Mouse (Mus musculus) lung, embryonic 16.5 days (tissue): ENCODE results near the gene Fcrla. TPM values are rescaled to one million over a fixed set of nuclear protein-coding genes. Genes with fewer than 3 reads are reported as not detected.
A peak's percentile ranks its signal among the peaks of the same experiment; 100 is the strongest.

ENCODE experiments used
- ATAC-seq: fragments of 200-750 bp; cut with Nextera tagmentation; 2 replicates; pipeline ENCODE4 v1.8.0; 2017; ENCODE audit warnings: low read depth, mild to moderate bottlenecking, moderate library complexity
- H3K27ac ChIP-seq: fragments of 300-500 bp; sonication (generic); 2 replicates; pipeline ENCODE4 v1.5.1; 2014; ENCODE audit warnings: mild to moderate bottlenecking, control low read depth, low read length
- H3K27me3 ChIP-seq: fragments of 300-500 bp; sonication (generic); 2 replicates; pipeline ENCODE4 v1.6.1; 2014; ENCODE audit warnings: low read depth, low read length, mixed read lengths; ENCODE audit not compliant: control insufficient read depth, insufficient read depth
- H3K36me3 ChIP-seq: fragments of 300-500 bp; sonication (generic); 2 replicates; pipeline ENCODE4 v1.6.1; 2014; ENCODE audit warnings: low read length; ENCODE audit not compliant: control insufficient read depth, insufficient read depth
- H3K4me1 ChIP-seq: fragments of 300-500 bp; sonication (generic); replicated peaks from 2 replicates; pipeline ENCODE4 v1.6.1; 2014; ENCODE audit warnings: low read length, mixed read lengths; ENCODE audit not compliant: control insufficient read depth, insufficient read depth
- H3K4me2 ChIP-seq: fragments of 300-500 bp; sonication (generic); 2 replicates; pipeline ENCODE4 v1.6.1; 2014; ENCODE audit warnings: low read depth, low read length, control low read depth
- H3K4me3 ChIP-seq: fragments of 300-500 bp; sonication (generic); 2 replicates; pipeline ENCODE4 v1.5.1; 2014; ENCODE audit warnings: mild to moderate bottlenecking, low read length, control low read depth
- H3K9ac ChIP-seq: fragments of 300-500 bp; sonication (generic); 2 replicates; pipeline ENCODE4 v1.6.1; 2014; ENCODE audit warnings: low read length, control low read depth
- H3K9me3 ChIP-seq: fragments of 300-500 bp; sonication (generic); 2 replicates; pipeline ENCODE4 v1.6.1; 2016; ENCODE audit warnings: low read length; ENCODE audit not compliant: control insufficient read depth
- whole genome bisulfite sequencing: fragments of 180-500 bp; shearing (Covaris S2); extraction: QIAGEN DNeasy Blood & Tissue Kit; methylation state at CpG from one replicate; pipeline ENCODE4 v1.1.7; 2014; 5-methylcytosine and 5-hydroxymethylcytosine counted together
- polyA plus RNA-seq: library from polyadenylated mRNA; unstranded; fragments of >200 nt; fragmentation: Nextera tagmentation; extraction: Ambion mirVana; gene quantifications from 2 replicates; pipeline ENCODE4 v1.2.1, GENCODE M21; 2015

Fcrla gene
- polyA plus RNA-seq, 1 experiment from 2014 or later, result not detected

GRCm38 (mm10) chr1:170884390-170884789 is 43.0 kb downstream of the Fcrla start:
- no peak for ATAC-seq
- 8% methylated on average over 8 of the region's 8 CpGs for WGBS
- Histone ChIP-seq H3K9ac (peak overlapping the region; percentile 96), H3K4me2 (peak overlapping the region; percentile 92), H3K9me3 (no peaks in the 10 kb centered on the region), H3K27ac (no peak overlapping the region), H3K27me3 (no peaks in the 10 kb centered on the region), H3K36me3 (peaks cover 8% of the 10 kb centered on the region; the same call in 1 of the 2 replicates), H3K4me1 (peaks cover 6% of the 10 kb centered on the region), H3K4me3 (peak overlapping the region; percentile 98)

GRCm38 (mm10) chr1:170882915-170883485 is 44.4 kb downstream of the Fcrla start:
- no peak overlapping the region for H3K4me2 ChIP-seq
- H3K4me3 ChIP-seq, result no peak overlapping the region
- H3K9me3 ChIP-seq, result no peaks in the 10 kb centered on the region
- H3K27me3 ChIP-seq, result no peaks in the 10 kb centered on the region
- no peak for ATAC-seq
- WGBS, result 67% methylated on average over 5 of the region's 5 CpGs
- H3K27ac ChIP-seq, result no peak overlapping the region
- H3K9ac ChIP-seq, result no peak overlapping the region
- peaks cover 6% of the 10 kb centered on the region for H3K4me1 ChIP-seq
- H3K36me3 ChIP-seq, result peaks cover 11% of the 10 kb centered on the region; the same call in 1 of the 2 replicates

DNA sequence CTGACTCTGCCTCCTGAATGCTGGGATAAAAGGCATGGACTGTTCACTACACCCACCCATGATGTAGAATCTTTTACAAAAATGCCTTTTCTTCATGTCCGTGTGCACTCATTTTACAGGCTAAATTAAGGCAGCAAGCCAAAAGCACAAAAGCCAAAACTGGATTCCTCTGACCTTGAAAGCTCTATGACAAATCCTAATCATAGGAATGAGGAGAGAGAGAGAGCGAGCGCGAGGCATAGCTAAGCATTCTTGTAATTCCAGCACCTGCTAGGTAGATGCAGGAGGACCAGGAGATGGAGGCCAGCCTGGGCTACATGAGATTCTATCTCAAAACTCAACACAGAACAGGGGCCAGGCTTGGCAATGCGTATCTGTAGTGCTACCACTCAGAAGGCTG is 50.5 kb downstream of the Fcrla start:
- Histone ChIP-seq H3K4me3 (no peak overlapping the region), H3K4me2 (no peak overlapping the region), H3K9ac (no peak overlapping the region), H3K36me3 (peaks cover 25% of the 10 kb centered on the region; the same call in 1 of the 2 replicates), H3K27me3 (no peaks in the 10 kb centered on the region), H3K4me1 (no peaks in the 10 kb centered on the region), H3K9me3 (no peaks in the 10 kb centered on the region), H3K27ac (no peak overlapping the region)
- WGBS, result 86% methylated on average over 5 of the region's 5 CpGs
- ATAC-seq, result no peak

DNA sequence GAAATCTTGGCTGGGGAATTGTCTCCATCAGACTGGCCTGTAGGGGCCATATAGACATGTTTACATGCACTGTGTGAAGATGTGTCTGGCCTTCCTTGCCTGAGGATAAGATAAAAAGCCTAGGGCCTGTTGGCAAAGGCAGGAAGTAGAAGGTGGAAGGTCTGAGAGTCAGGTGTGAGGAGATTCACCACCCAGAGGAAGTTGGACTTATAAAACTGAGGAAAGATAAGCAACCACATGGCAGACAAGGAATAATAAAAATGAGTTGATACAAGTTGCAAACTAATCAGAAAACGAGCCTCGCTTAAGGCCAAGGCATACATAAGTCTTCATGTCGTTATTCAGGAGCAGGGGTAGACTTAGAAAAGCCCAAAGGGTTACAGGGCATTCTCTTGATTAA is 51.7 kb downstream of the Fcrla start:
- Histone ChIP-seq H3K27me3 (no peaks in the 10 kb centered on the region), H3K36me3 (peaks cover 23% of the 10 kb centered on the region; the same call in 1 of the 2 replicates), H3K4me2 (no peak overlapping the region), H3K27ac (no peak overlapping the region), H3K4me3 (no peak overlapping the region), H3K4me1 (no peaks in the 10 kb centered on the region), H3K9me3 (no peaks in the 10 kb centered on the region), H3K9ac (no peak overlapping the region)
- WGBS, result 77% methylated on average over 3 of the region's 3 CpGs
- ATAC-seq, result no peak

- ATAC-seq, result no peak
- Histone ChIP-seq H3K4me1 (peaks cover 3% of the 10 kb centered on the region; the same call in 1 of the 2 replicates), H3K36me3 (peaks cover 14% of the 10 kb centered on the region; the same call in 1 of the 2 replicates), H3K4me3 (no peak overlapping the region), H3K27ac (no peak overlapping the region), H3K9me3 (no peaks in the 10 kb centered on the region), H3K9ac (no peak overlapping the region), H3K4me2 (no peak overlapping the region), H3K27me3 (no peaks in the 10 kb centered on the region)
- WGBS, result 90% methylated on average over 2 of the region's 2 CpGs
These were observed 55.4 kb downstream of the Fcrla start for GRCm38 (mm10) chr1:170871961-170872360.

DNA sequence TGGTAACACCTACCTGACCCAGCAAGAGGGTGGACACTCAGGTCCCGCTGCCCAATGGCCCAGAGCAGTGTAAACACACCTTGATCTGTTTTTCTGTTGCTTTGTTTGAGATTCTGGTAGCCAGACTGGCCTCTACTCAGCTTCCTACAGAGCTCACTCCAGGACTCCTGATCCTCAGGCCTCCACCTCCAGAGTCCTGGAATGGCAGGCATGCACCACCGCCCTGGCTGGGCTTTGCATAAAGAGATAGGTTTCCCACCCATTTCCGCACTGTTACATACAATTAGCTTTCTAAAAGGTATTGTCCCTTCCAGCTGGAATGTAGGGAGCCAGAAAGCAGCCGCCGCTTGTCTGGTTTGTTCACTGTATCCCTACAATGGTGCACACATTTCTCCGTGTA is 56.0 kb downstream of the Fcrla start:
- H3K4me2 ChIP-seq, result no peak overlapping the region

GRCm38 (mm10) chr1:170868905-170869283 is 58.5 kb downstream of the Fcrla start:
- 15% methylated on average over 14 of the region's 14 CpGs for WGBS
- ATAC-seq, result no peak; the same call in 1 of the 2 replicates

More for the DNA sequence above, 56.0 kb downstream of the Fcrla start:
- no peaks in the 10 kb centered on the region for H3K27me3 ChIP-seq
- peaks cover 11% of the 10 kb centered on the region; the same call in 1 of the 2 replicates for H3K36me3 ChIP-seq
- no peak overlapping the region for H3K27ac ChIP-seq
- no peaks in the 10 kb centered on the region for H3K9me3 ChIP-seq
- 86% methylated on average over 6 of the region's 6 CpGs for WGBS
- no peak overlapping the region for H3K9ac ChIP-seq
- ATAC-seq, result no peak
- H3K4me1 ChIP-seq, result peaks cover 7% of the 10 kb centered on the region; the same call in 1 of the 2 replicates
- H3K4me3 ChIP-seq, result no peak overlapping the region

GRCm38 (mm10) chr1:170868107-170868904 is 59.1 kb downstream of the Fcrla start:
- peak; percentile 89 for ATAC-seq
- Histone ChIP-seq H3K9ac (peak overlapping the region; percentile 90), H3K4me1 (peaks cover 7% of the 10 kb centered on the region; the same call in 1 of the 2 replicates), H3K9me3 (no peaks in the 10 kb centered on the region), H3K27ac (peak overlapping the region; percentile 74; the same call in 1 of the 2 replicates), H3K4me2 (peak overlapping the region; percentile 80), H3K36me3 (peaks cover 4% of the 10 kb centered on the region; the same call in 1 of the 2 replicates), H3K27me3 (no peaks in the 10 kb centered on the region), H3K4me3 (peak overlapping the region; percentile 92)
- under 1% methylated on average over 33 of the region's 33 CpGs for WGBS

More at GRCm38 (mm10) chr1:170868905-170869283, 58.5 kb downstream of the Fcrla start:
- Histone ChIP-seq H3K36me3 (peaks cover 4% of the 10 kb centered on the region; the same call in 1 of the 2 replicates), H3K27me3 (no peaks in the 10 kb centered on the region), H3K9ac (peak overlapping the region; percentile 71), H3K27ac (no peak overlapping the region), H3K4me3 (peak overlapping the region; percentile 76), H3K4me2 (peak overlapping the region; percentile 80), H3K4me1 (peaks cover 7% of the 10 kb centered on the region; the same call in 1 of the 2 replicates), H3K9me3 (no peaks in the 10 kb centered on the region)

DNA sequence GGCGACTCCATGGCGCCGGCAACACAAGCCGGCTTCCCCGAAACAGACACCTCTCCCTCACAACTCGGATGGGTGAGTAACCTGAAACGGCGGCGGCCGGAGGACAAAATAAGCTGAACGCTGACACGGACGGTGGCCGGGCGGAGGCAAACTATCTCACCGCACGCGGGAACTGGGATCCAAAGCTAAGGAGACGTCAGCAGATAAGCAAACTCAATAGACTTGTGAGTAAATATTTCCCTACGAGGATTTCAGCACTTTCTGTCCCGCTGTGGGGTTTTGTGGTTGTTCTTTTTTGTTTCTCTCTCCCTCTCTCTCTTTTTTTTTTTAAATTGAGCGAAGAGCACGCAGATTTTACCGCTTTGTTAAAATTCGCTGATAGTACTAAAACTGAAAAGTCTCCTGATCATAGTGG is 59.7 kb downstream of the Fcrla start, which contains the start of gene Atf6:
Gene Atf6 (minus strand): TSS at position 81 of the 415 bp plus-strand sequence.
- Histone ChIP-seq H3K27ac (peak within 1 kb of the TSS; percentile 74), H3K36me3 (0 out of 2 replicates have a peak, but pooled peaks cover 2% of the 10 kb centered on the region), H3K27me3 (no peaks in the 10 kb centered on the region), H3K4me2 (peak within 1 kb of the TSS; percentile 80), H3K9me3 (no peaks in the 10 kb centered on the region), H3K4me1 (peaks cover 7% of the 10 kb centered on the region; the same call in 1 of the 2 replicates), H3K4me3 (peak within 1 kb of the TSS; percentile 92), H3K9ac (peak within 1 kb of the TSS; percentile 90)
- peak; percentile 86 for ATAC-seq
- 0% methylated on average over 25 of the region's 25 CpGs for WGBS
